Mouse (Mus musculus) lung, embryonic 15.5 days (tissue): ENCODE measurements around the gene Camk2d. TPM values are rescaled to one million over a fixed set of nuclear protein-coding genes. Genes with fewer than 3 reads are reported as not detected.

ENCODE experiments used
- ATAC-seq: fragments of 200-750 bp; cut with Nextera tagmentation; 2 replicates; pipeline ENCODE4 v1.8.0; 2017; ENCODE audit warnings: moderate number of reproducible peaks, borderline replicate concordance; ENCODE audit not compliant: low FRiP score, low TSS enrichment; ENCODE audit errors: extremely low read depth
- H3K27ac ChIP-seq: fragments of 300-500 bp; sonication (generic); 2 replicates; pipeline ENCODE4 v1.5.1; 2015; ENCODE audit warnings: moderate library complexity, mild to moderate bottlenecking, inconsistent platforms
- H3K27me3 ChIP-seq: fragments of 300-500 bp; sonication (generic); 2 replicates; pipeline ENCODE4 v1.6.1; 2015; ENCODE audit warnings: inconsistent platforms
- H3K36me3 ChIP-seq: fragments of 300-500 bp; sonication (generic); 2 replicates; pipeline ENCODE4 v1.6.1; 2015; ENCODE audit warnings: inconsistent platforms
- H3K4me1 ChIP-seq: fragments of 300-500 bp; sonication (generic); 2 replicates; pipeline ENCODE4 v1.6.1; 2015; ENCODE audit warnings: inconsistent platforms
- H3K4me2 ChIP-seq: fragments of 300-500 bp; sonication (generic); 2 replicates; pipeline ENCODE4 v1.6.1; 2015; ENCODE audit warnings: inconsistent platforms, mild to moderate bottlenecking, moderate library complexity
- H3K4me3 ChIP-seq: fragments of 300-500 bp; sonication (generic); 2 replicates; pipeline ENCODE4 v1.5.1; 2015; ENCODE audit warnings: mild to moderate bottlenecking, inconsistent platforms
- H3K9ac ChIP-seq: fragments of 300-500 bp; sonication (generic); 2 replicates; pipeline ENCODE4 v1.6.1; 2015; ENCODE audit warnings: inconsistent platforms
- H3K9me3 ChIP-seq: fragments of 300-500 bp; sonication (generic); 2 replicates; pipeline ENCODE4 v1.6.1; 2016; ENCODE audit warnings: inconsistent platforms
- WGBS: fragments of 180-500 bp; shearing (Covaris S2); methylation state at CpG from one replicate; pipeline ENCODE4 v1.1.7; 2015; 5-methylcytosine and 5-hydroxymethylcytosine counted together
- polyA plus RNA-seq: library from polyadenylated mRNA; unstranded; fragments of >200 nt; fragmentation: Nextera tagmentation; extraction: Ambion mirVana; gene quantifications from 2 replicates; pipeline ENCODE4 v1.2.1, GENCODE M21; 2015

Camk2d gene
- polyA plus RNA-seq, 1 experiment from 2014 or later, result 39.0 TPM

DNA sequence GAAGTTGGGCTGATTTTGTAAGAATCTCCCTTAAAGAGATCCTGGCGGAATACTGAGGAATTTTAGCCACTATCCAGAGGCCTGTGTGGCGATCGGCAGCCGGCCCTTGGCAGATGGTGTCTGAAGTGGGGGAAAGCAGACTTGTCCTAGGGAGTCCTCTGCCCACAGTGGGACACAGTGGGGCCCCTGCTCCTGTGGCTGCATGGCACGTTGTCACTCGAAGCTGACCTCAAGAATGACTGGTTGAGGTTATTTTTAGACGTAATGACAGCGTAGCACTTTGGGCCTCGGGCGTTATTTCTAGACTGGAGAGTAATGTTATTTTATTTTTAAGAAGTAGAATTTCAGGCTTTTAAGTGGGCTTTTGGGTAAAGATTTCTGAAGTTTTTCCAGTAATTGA, 62.7 kb downstream of the Camk2d start:
- Histone ChIP-seq H3K4me1 (peaks cover 24% of the 10 kb centered on the region), H3K4me3 (no peak overlapping the region), H3K27ac (no peak overlapping the region), H3K27me3 (no peaks in the 10 kb centered on the region), H3K4me2 (no peak overlapping the region; the same call in 1 of the 2 replicates), H3K9ac (no peak overlapping the region), H3K9me3 (no peaks in the 10 kb centered on the region), H3K36me3 (no peaks in the 10 kb centered on the region)
- 38% methylated on average over 10 of the region's 10 CpGs for WGBS
- ATAC-seq, result 0 out of 2 replicates have a peak, but pooled peaks have one; percentile 35

- Histone ChIP-seq H3K9me3 (no peaks in the 10 kb centered on the region), H3K27ac (no peak overlapping the region), H3K36me3 (no peaks in the 10 kb centered on the region), H3K27me3 (no peaks in the 10 kb centered on the region), H3K4me2 (no peak overlapping the region; the same call in 1 of the 2 replicates), H3K9ac (no peak overlapping the region), H3K4me1 (peaks cover 24% of the 10 kb centered on the region), H3K4me3 (no peak overlapping the region)
- ATAC-seq, result no peak
- 55% methylated on average over 8 of the region's 8 CpGs for WGBS
Measured at GRCm38 (mm10) chr3:126659235-126659634, 63.1 kb downstream of the Camk2d start.

DNA sequence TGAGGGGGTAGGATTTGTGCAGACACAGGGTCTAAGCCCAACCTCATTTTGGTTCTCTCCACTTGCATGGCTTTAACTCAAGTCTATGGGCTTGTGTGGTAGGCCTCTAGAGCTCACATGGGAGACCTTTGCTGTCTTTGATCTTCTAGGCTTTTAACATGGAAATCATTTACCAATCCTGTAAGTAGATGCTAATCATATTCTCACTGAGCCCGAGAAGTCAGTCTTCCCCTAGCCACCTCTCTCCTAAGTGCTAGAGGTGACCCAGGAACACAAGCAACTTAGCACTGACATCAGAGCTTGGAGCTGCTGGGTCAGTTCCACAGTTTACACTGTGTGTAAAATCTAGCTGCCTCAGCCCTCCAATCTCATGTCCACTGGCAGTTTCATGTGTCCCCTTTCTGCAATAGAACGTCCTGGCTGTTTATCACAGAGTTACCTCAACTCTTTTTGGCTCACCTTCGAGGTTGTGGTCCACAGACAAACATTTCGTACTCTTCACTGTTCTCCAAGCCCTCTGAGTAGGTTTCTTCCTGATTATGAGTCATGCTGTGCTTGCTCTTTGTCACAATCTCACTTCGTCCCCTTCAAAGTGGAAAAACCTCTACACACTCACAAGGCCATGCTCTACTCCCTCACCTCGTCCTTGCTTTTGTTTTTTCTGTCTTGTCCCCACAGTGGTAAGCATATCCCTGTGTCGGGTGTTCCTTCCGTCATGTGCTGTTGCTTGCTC, 63.9 kb downstream of the Camk2d start:
- ATAC-seq, result peak; percentile 28; the same call in 1 of the 2 replicates
- H3K4me1 ChIP-seq, result peaks cover 24% of the 10 kb centered on the region
- H3K9ac ChIP-seq, result no peak overlapping the region
- H3K9me3 ChIP-seq, result no peaks in the 10 kb centered on the region
- WGBS, result 60% methylated on average over 8 of the region's 8 CpGs
- H3K27ac ChIP-seq, result peak overlapping the region; percentile 85
- no peaks in the 10 kb centered on the region for H3K27me3 ChIP-seq
- no peak overlapping the region for H3K4me2 ChIP-seq
- H3K36me3 ChIP-seq, result no peaks in the 10 kb centered on the region
- no peak overlapping the region for H3K4me3 ChIP-seq

DNA sequence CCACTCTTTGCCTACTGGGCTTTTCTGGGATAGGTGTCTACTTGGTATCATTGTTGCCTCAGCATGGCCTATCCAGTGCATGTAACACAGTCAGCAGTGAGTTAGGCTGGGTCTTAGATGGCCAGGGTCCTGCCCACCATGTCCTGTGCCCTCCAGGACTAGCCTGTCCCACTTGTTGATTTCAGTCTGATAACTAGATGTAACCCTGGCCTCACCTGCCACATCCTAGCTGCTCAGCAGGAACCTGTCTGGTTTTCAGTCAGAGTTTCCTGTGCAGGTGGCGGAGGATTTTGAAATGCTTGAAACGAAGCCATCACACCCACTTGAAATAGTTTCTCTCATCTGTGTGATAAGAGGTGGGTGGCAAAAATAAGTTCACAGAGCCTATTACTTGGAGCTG, 64.5 kb downstream of the Camk2d start:
- Histone ChIP-seq H3K9me3 (no peaks in the 10 kb centered on the region), H3K36me3 (no peaks in the 10 kb centered on the region), H3K27me3 (no peaks in the 10 kb centered on the region), H3K4me1 (peaks cover 24% of the 10 kb centered on the region), H3K4me3 (no peak overlapping the region), H3K9ac (no peak overlapping the region), H3K27ac (peak overlapping the region; percentile 85), H3K4me2 (no peak overlapping the region)
- ATAC-seq, result peak; percentile 60
- WGBS, result 68% methylated on average over 2 of the region's 2 CpGs

- Histone ChIP-seq H3K9ac (no peak overlapping the region), H3K4me2 (no peak overlapping the region), H3K4me3 (no peak overlapping the region), H3K27ac (peak overlapping the region; percentile 85), H3K27me3 (no peaks in the 10 kb centered on the region), H3K9me3 (no peaks in the 10 kb centered on the region), H3K4me1 (peaks cover 24% of the 10 kb centered on the region), H3K36me3 (no peaks in the 10 kb centered on the region)
- peak; percentile 45; the same call in 1 of the 2 replicates for ATAC-seq
- 53% methylated on average over 6 of the region's 6 CpGs for WGBS
Measured at GRCm38 (mm10) chr3:126660986-126661385, 64.9 kb downstream of the Camk2d start.

GRCm38 (mm10) chr3:126661920-126662319, 65.8 kb downstream of the Camk2d start:
- Histone ChIP-seq H3K36me3 (no peaks in the 10 kb centered on the region), H3K27me3 (no peaks in the 10 kb centered on the region), H3K4me1 (peaks cover 25% of the 10 kb centered on the region), H3K4me2 (no peak overlapping the region), H3K9me3 (no peaks in the 10 kb centered on the region), H3K27ac (no peak overlapping the region; the same call in 1 of the 2 replicates), H3K4me3 (no peak overlapping the region), H3K9ac (no peak overlapping the region)
- 90% methylated on average over 3 of the region's 3 CpGs for whole genome bisulfite sequencing
- ATAC-seq, result no peak

DNA sequence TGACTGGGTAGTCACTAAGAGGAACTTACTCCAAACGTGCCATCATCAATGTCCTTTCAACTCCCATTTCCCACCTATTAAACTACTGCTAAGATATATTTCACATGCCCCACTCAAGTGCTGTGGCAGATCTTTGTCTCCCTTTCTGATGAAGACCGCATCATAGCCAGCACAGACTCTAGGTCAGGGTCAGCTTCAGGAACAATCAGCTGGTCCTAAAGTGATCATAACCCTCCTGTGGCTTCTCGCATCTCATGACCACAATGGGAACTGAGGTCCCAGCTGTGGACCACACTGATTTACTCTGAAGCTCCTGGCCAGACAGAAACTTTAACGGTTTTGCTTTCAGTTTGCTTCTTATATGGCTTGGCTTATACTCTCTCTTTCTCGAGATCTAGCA, 67.3 kb downstream of the Camk2d start:
- peaks cover 39% of the 10 kb centered on the region for H3K4me1 ChIP-seq
- no peaks in the 10 kb centered on the region for H3K27me3 ChIP-seq
- no peak overlapping the region for H3K27ac ChIP-seq
- H3K36me3 ChIP-seq, result no peaks in the 10 kb centered on the region
- H3K4me3 ChIP-seq, result no peak overlapping the region
- H3K9ac ChIP-seq, result no peak overlapping the region
- no peaks in the 10 kb centered on the region for H3K9me3 ChIP-seq
- no peak overlapping the region for H3K4me2 ChIP-seq
- 61% methylated on average over 5 of the region's 5 CpGs for WGBS
- no peak for ATAC-seq

- ATAC-seq, result no peak
- no peak overlapping the region for H3K27ac ChIP-seq
Measured at GRCm38 (mm10) chr3:126665866-126666265, 69.8 kb downstream of the Camk2d start.

DNA sequence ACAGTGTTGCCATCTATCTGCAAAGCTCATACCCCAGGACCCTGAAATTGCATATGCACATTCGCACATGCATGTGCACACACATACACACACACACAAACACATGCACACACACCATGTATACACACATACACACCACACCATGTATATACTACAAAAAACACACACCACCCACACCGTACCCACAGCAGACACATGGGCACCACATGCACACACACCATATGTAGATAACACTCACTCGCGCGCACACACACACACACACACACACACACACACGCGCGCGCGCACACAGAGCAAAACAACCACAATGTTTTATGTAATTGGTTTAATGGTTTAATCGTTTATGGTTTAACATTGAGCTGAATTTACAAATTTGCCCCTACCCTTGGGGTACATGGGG, 70.9 kb downstream of the Camk2d start:
- Histone ChIP-seq H3K4me1 (peaks cover 44% of the 10 kb centered on the region), H3K36me3 (no peaks in the 10 kb centered on the region), H3K4me2 (no peak overlapping the region), H3K27ac (peak overlapping the region; percentile 78), H3K27me3 (no peaks in the 10 kb centered on the region), H3K9ac (no peak overlapping the region), H3K9me3 (no peaks in the 10 kb centered on the region), H3K4me3 (no peak overlapping the region)
- 87% methylated on average over 11 of the region's 11 CpGs for WGBS
- peak; percentile 28; the same call in 1 of the 2 replicates for ATAC-seq

More at GRCm38 (mm10) chr3:126665866-126666265, 69.8 kb downstream of the Camk2d start:
- no peak overlapping the region for H3K4me3 ChIP-seq
- no peaks in the 10 kb centered on the region for H3K36me3 ChIP-seq
- 69% methylated on average over 1 of the region's 1 CpGs for WGBS
- H3K4me2 ChIP-seq, result no peak overlapping the region
- H3K9me3 ChIP-seq, result no peaks in the 10 kb centered on the region
- H3K4me1 ChIP-seq, result peaks cover 36% of the 10 kb centered on the region
- H3K27me3 ChIP-seq, result no peaks in the 10 kb centered on the region
- no peak overlapping the region for H3K9ac ChIP-seq

DNA sequence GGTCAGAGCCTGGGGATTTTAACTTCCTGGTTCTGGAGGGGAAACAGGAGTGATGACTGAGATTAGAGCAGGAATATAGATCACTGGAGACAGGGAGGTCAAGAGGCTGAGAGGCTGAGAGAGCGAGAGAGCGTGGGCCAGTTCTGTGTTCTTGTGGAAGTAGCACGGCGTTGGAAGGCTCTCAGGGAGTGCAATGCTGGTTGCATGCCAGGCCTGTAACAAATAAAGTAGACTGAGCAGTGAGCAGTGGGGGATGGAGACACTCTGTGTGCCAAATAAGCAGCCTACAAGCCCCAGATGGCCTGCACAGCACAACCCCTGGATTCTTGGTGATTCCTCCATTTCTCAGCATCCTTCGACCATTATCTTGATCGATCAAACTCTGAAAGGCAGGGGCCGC, 71.3 kb downstream of the Camk2d start:
- Histone ChIP-seq H3K9ac (no peak overlapping the region), H3K4me3 (no peak overlapping the region), H3K4me2 (peak overlapping the region; percentile 6; the same call in 1 of the 2 replicates), H3K4me1 (peaks cover 44% of the 10 kb centered on the region), H3K27ac (peak overlapping the region; percentile 78), H3K27me3 (no peaks in the 10 kb centered on the region), H3K9me3 (no peaks in the 10 kb centered on the region), H3K36me3 (no peaks in the 10 kb centered on the region)
- peak; percentile 89 for ATAC-seq
- 38% methylated on average over 7 of the region's 7 CpGs for WGBS

GRCm38 (mm10) chr3:126668123-126668522, 72.0 kb downstream of the Camk2d start:
- WGBS, result 10% methylated on average over 3 of the region's 3 CpGs
- H3K4me2 ChIP-seq, result 0 out of 2 replicates have a peak overlapping the region, but pooled peaks have one; percentile 5
- peaks cover 44% of the 10 kb centered on the region for H3K4me1 ChIP-seq

GRCm38 (mm10) chr3:126668692-126669091, 72.6 kb downstream of the Camk2d start:
- no peak for ATAC-seq
- H3K4me2 ChIP-seq, result peak overlapping the region; percentile 5; the same call in 1 of the 2 replicates
- WGBS, result 35% methylated on average over 10 of the region's 10 CpGs

More at GRCm38 (mm10) chr3:126668123-126668522, 72.0 kb downstream of the Camk2d start:
- no peak overlapping the region for H3K4me3 ChIP-seq
- H3K36me3 ChIP-seq, result no peaks in the 10 kb centered on the region
- H3K27ac ChIP-seq, result peak overlapping the region; percentile 78
- peak; percentile 56; the same call in 1 of the 2 replicates for ATAC-seq
- no peaks in the 10 kb centered on the region for H3K27me3 ChIP-seq
- H3K9me3 ChIP-seq, result no peaks in the 10 kb centered on the region
- H3K9ac ChIP-seq, result no peak overlapping the region

More at GRCm38 (mm10) chr3:126668692-126669091, 72.6 kb downstream of the Camk2d start:
- Histone ChIP-seq H3K27ac (peak overlapping the region; percentile 78), H3K4me3 (no peak overlapping the region), H3K9me3 (no peaks in the 10 kb centered on the region), H3K4me1 (peaks cover 44% of the 10 kb centered on the region), H3K36me3 (no peaks in the 10 kb centered on the region), H3K9ac (no peak overlapping the region), H3K27me3 (no peaks in the 10 kb centered on the region)
